Mouse (Mus musculus) lung, embryonic 14.5 days (tissue): ENCODE data around the gene Ogg1. TPM values are rescaled to one million over a fixed set of nuclear protein-coding genes. Genes with fewer than 3 reads are reported as not detected.

ENCODE experiments used
- ATAC-seq: fragments of 200-750 bp; cut with Nextera tagmentation; 2 replicates; pipeline ENCODE4 v1.8.0; 2017; ENCODE audit warnings: mild to moderate bottlenecking, moderate TSS enrichment, moderate library complexity; ENCODE audit not compliant: insufficient read depth
- DNase-seq: peaks from one replicate; pipeline ENCODE4 v3.0.0-alpha.2; 2015
- H3K27ac ChIP-seq: fragments of 300-500 bp; sonication (generic); 2 replicates; pipeline ENCODE4 v1.5.1; 2014; ENCODE audit warnings: low read depth, mild to moderate bottlenecking, moderate library complexity
- H3K27me3 ChIP-seq: fragments of 300-500 bp; sonication (generic); 2 replicates; pipeline ENCODE4 v1.6.1; 2014; ENCODE audit warnings: low read length, control low read depth; ENCODE audit not compliant: insufficient read depth
- H3K36me3 ChIP-seq: fragments of 300-500 bp; sonication (generic); 2 replicates; pipeline ENCODE4 v1.6.1; 2014; ENCODE audit warnings: control low read depth; ENCODE audit not compliant: insufficient read depth
- H3K4me1 ChIP-seq: fragments of 300-500 bp; sonication (generic); 2 replicates; pipeline ENCODE4 v1.6.1; 2014; ENCODE audit warnings: antibody characterized with exemption, control low read depth; ENCODE audit not compliant: insufficient read depth
- H3K4me2 ChIP-seq: fragments of 300-500 bp; sonication (generic); 2 replicates; pipeline ENCODE4 v1.6.1; 2014; ENCODE audit warnings: mild to moderate bottlenecking
- H3K4me3 ChIP-seq: fragments of 300-500 bp; sonication (generic); 2 replicates; pipeline ENCODE4 v1.5.1; 2014; ENCODE audit warnings: low read depth, low read length
- H3K9ac ChIP-seq: fragments of 300-500 bp; sonication (generic); 2 replicates; pipeline ENCODE4 v1.6.1; 2014
- H3K9me3 ChIP-seq: fragments of 300-500 bp; sonication (generic); 2 replicates; pipeline ENCODE4 v1.6.1; 2016; ENCODE audit warnings: low read depth, low read length, control low read depth
- CTCF ChIP-seq: IDR thresholded peaks from 2 replicates; pipeline ENCODE4 v1.5.1; 2016; ENCODE audit warnings: antibody characterized with exemption, low read depth
- WGBS: fragments of 180-500 bp; shearing (Covaris S2); extraction: QIAGEN DNeasy Blood & Tissue Kit; methylation state at CpG from one replicate; pipeline ENCODE4 v1.1.7; 2014; 5-methylcytosine and 5-hydroxymethylcytosine counted together
- polyA plus RNA-seq: library from polyadenylated mRNA; unstranded; fragments of >200 nt; fragmentation: Nextera tagmentation; extraction: Ambion mirVana; gene quantifications from 2 replicates; pipeline ENCODE4 v1.2.1, GENCODE M21; 2014

The Ogg1 gene
- polyA plus RNA-seq, 1 experiment from 2014 or later: 17.7 TPM

GRCm38 (mm10) chr6:113306322-113306985 is 20.3 kb upstream of the Ogg1 start:
- TF ChIP-seq CTCF: peak; percentile 9; the same call in 1 of the 2 replicates
- Histone ChIP-seq H3K4me1 (peaks cover 4% of the 10 kb centered on the region; the same call in 1 of the 2 replicates), H3K9ac (peak overlapping the region; percentile 97), H3K36me3 (peaks cover 19% of the 10 kb centered on the region), H3K4me3 (peak overlapping the region; percentile 94), H3K4me2 (peak overlapping the region; percentile 74), H3K27me3 (no peaks in the 10 kb centered on the region), H3K27ac (peak overlapping the region; percentile 99), H3K9me3 (no peaks in the 10 kb centered on the region)
- peak; percentile 99 for DNase-seq
- under 1% methylated on average over 50 of the region's 50 CpGs for WGBS
- peak; percentile 99 for ATAC-seq

- peak within 1 kb of the TSS; percentile 97 for H3K9ac ChIP-seq
- H3K4me1 ChIP-seq: peaks cover 4% of the 10 kb centered on the region; the same call in 1 of the 2 replicates
- peak within 1 kb of the TSS; percentile 94 for H3K4me3 ChIP-seq
- peak within 1 kb of the TSS; percentile 99 for H3K27ac ChIP-seq
- no peaks in the 10 kb centered on the region for H3K27me3 ChIP-seq
- 0 out of 2 replicates have a peak, but pooled peaks have one; percentile 1 for TF ChIP-seq CTCF
- H3K4me2 ChIP-seq: peak within 1 kb of the TSS; percentile 74
- H3K9me3 ChIP-seq: no peaks in the 10 kb centered on the region
- peaks cover 21% of the 10 kb centered on the region for H3K36me3 ChIP-seq
- DNase-seq (no peak), ATAC-seq (peak; percentile 60)
- under 1% methylated on average over 32 of the region's 32 CpGs for WGBS
These were observed 19.8 kb upstream of the Ogg1 start, which contains the start of gene Brpf1 for GRCm38 (mm10) chr6:113306986-113307349. Gene Brpf1, plus strand, starts transcription at chr6:113307137.

- H3K27me3 ChIP-seq: no peaks in the 10 kb centered on the region
- H3K9ac ChIP-seq: peak overlapping the region; percentile 97
- H3K36me3 ChIP-seq: peaks cover 27% of the 10 kb centered on the region
- peak overlapping the region; percentile 94 for H3K4me3 ChIP-seq
- peak overlapping the region; percentile 99 for H3K27ac ChIP-seq
- under 1% methylated on average over 34 of the region's 34 CpGs for WGBS
- peaks cover 4% of the 10 kb centered on the region; the same call in 1 of the 2 replicates for H3K4me1 ChIP-seq
- no peak for TF ChIP-seq CTCF
- H3K9me3 ChIP-seq: no peaks in the 10 kb centered on the region
- DNase-seq: peak; percentile 51
- no peak for ATAC-seq
- H3K4me2 ChIP-seq: peak overlapping the region; percentile 74
These were observed 19.2 kb upstream of the Ogg1 start for GRCm38 (mm10) chr6:113307481-113308121.

GRCm38 (mm10) chr6:113308141-113308540 is 18.6 kb upstream of the Ogg1 start:
- TF ChIP-seq CTCF: no peak; the same call in none of the 2 replicates
- no peaks in the 10 kb centered on the region for H3K9me3 ChIP-seq
- WGBS: 32% methylated on average over 5 of the region's 5 CpGs
- H3K4me2 ChIP-seq: peak overlapping the region; percentile 74
- H3K27ac ChIP-seq: no peak overlapping the region
- peak overlapping the region; percentile 97 for H3K9ac ChIP-seq
- peaks cover 33% of the 10 kb centered on the region for H3K36me3 ChIP-seq
- H3K27me3 ChIP-seq: no peaks in the 10 kb centered on the region
- ATAC-seq (no peak), DNase-seq (peak; percentile 47)
- peak overlapping the region; percentile 94 for H3K4me3 ChIP-seq
- H3K4me1 ChIP-seq: peaks cover 4% of the 10 kb centered on the region; the same call in 1 of the 2 replicates

GRCm38 (mm10) chr6:113315972-113316371 is 10.8 kb upstream of the Ogg1 start:
- no peak overlapping the region for H3K9ac ChIP-seq
- no peaks in the 10 kb centered on the region for H3K4me1 ChIP-seq
- no peak for TF ChIP-seq CTCF
- ATAC-seq (no peak), DNase-seq (no peak)
- no peak overlapping the region for H3K27ac ChIP-seq
- WGBS: 91% methylated on average over 3 of the region's 3 CpGs
- no peak overlapping the region for H3K4me3 ChIP-seq
- no peaks in the 10 kb centered on the region for H3K27me3 ChIP-seq
- no peaks in the 10 kb centered on the region for H3K9me3 ChIP-seq
- H3K4me2 ChIP-seq: no peak overlapping the region
- H3K36me3 ChIP-seq: peaks cover 94% of the 10 kb centered on the region

GRCm38 (mm10) chr6:113329396-113329795 is 2.6 kb downstream of the Ogg1 start:
- peaks cover 5% of the 10 kb centered on the region; the same call in 1 of the 2 replicates for H3K4me1 ChIP-seq
- no peak for TF ChIP-seq CTCF
- no peak for ATAC-seq
- no peak for DNase-seq
- WGBS: 81% methylated on average over 1 of the region's 1 CpGs
- H3K27me3 ChIP-seq: no peaks in the 10 kb centered on the region
- no peak overlapping the region for H3K27ac ChIP-seq
- no peak overlapping the region for H3K9ac ChIP-seq
- H3K36me3 ChIP-seq: peaks cover 42% of the 10 kb centered on the region
- H3K4me2 ChIP-seq: no peak overlapping the region
- H3K4me3 ChIP-seq: no peak overlapping the region
- no peaks in the 10 kb centered on the region for H3K9me3 ChIP-seq

- Histone ChIP-seq H3K27me3 (no peaks in the 10 kb centered on the region), H3K9me3 (no peaks in the 10 kb centered on the region), H3K4me3 (no peak overlapping the region), H3K36me3 (peaks cover 43% of the 10 kb centered on the region), H3K4me2 (no peak overlapping the region), H3K9ac (no peak overlapping the region), H3K27ac (no peak overlapping the region), H3K4me1 (peaks cover 5% of the 10 kb centered on the region; the same call in 1 of the 2 replicates)
- DNase-seq: peak; percentile 19
- ATAC-seq: no peak
- 40% methylated on average over 2 of the region's 2 CpGs for WGBS
- TF ChIP-seq CTCF: no peak
These were observed 3.8 kb downstream of the Ogg1 start for GRCm38 (mm10) chr6:113330547-113330946.
